Mouse (Mus musculus) testis, adult 2 months (tissue): ENCODE measurements around the gene Mtus2. TPM values are rescaled to one million over a fixed set of nuclear protein-coding genes. Genes with fewer than 3 reads are reported as not detected.

Source experiments
- H3K27ac ChIP-seq: fragments of 200-500 bp; 2 replicates; pipeline ENCODE4 v1.5.1; 2012; ENCODE audit warnings: low read depth, low read length; ENCODE audit not compliant: control insufficient read depth, insufficient read depth
- H3K27me3 ChIP-seq: fragments of 200-500 bp; 2 replicates; pipeline ENCODE4 v1.6.1; 2012; ENCODE audit warnings: mild to moderate bottlenecking, low read length, moderate library complexity; ENCODE audit not compliant: control insufficient read depth, insufficient read depth
- H3K36me3 ChIP-seq: fragments of 200-500 bp; 2 replicates; pipeline ENCODE4 v1.6.1; 2012; ENCODE audit warnings: mild to moderate bottlenecking, low read length; ENCODE audit not compliant: control insufficient read depth, insufficient read depth
- H3K4me1 ChIP-seq: fragments of 200-500 bp; 2 replicates; pipeline ENCODE4 v1.6.1; 2012; ENCODE audit warnings: low read length; ENCODE audit not compliant: control insufficient read depth, insufficient read depth
- H3K4me3 ChIP-seq: fragments of 200-500 bp; 2 replicates; pipeline ENCODE4 v1.5.1; 2012; ENCODE audit warnings: low read depth, mild to moderate bottlenecking, low read length, moderate library complexity, mixed read lengths; ENCODE audit not compliant: control insufficient read depth
- CTCF ChIP-seq: fragments of 200-500 bp; IDR thresholded peaks from 2 replicates; pipeline ENCODE4 v1.5.1; 2012; ENCODE audit warnings: low read depth, mild to moderate bottlenecking, inconsistent platforms, low read length, moderate library complexity; ENCODE audit not compliant: control insufficient read depth, insufficient read depth, insufficient replicate concordance
- POLR2A ChIP-seq: fragments of 200-500 bp; IDR thresholded peaks from 2 replicates; pipeline ENCODE4 v1.6.1; 2012; ENCODE audit warnings: low read depth, mild to moderate bottlenecking, inconsistent platforms, low read length, moderate library complexity; ENCODE audit not compliant: control insufficient read depth
- polyA plus RNA-seq: library from polyadenylated mRNA; depleted of rRNA; stranded (reverse); fragments of >200 nt; gene quantifications from 2 replicates; pipeline ENCODE4 v1.2.3, GENCODE M21; 2012; rRNA removed

Mtus2 gene
- polyA plus RNA-seq, 1 experiment: 1.8 TPM

DNA sequence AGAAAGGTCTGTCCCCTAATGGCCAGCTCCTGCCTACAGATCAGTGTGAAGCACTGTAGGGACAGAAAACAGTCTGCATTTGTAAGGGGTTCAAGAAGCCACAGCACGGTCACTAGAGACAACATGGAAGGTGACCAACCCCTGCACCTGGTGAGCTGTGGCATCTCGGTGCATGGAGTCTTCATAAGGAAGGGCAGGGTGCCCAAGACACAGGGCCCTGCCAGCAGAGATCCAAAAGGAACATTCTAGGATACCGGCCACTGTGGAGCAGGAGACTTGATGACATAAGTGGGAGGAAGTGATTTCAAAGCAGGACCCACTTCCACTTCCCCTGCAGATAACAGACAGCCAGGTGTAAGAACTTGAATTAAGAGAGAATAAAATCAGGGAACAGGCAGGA lies 398.7 kb downstream of the Mtus2 start:
- Histone ChIP-seq H3K4me3 (no peak overlapping the region), H3K4me1 (no peaks in the 10 kb centered on the region), H3K27ac (no peak overlapping the region), H3K36me3 (no peaks in the 10 kb centered on the region), H3K27me3 (no peaks in the 10 kb centered on the region)
- TF ChIP-seq CTCF: no peak
- TF ChIP-seq POLR2A: no peak

DNA sequence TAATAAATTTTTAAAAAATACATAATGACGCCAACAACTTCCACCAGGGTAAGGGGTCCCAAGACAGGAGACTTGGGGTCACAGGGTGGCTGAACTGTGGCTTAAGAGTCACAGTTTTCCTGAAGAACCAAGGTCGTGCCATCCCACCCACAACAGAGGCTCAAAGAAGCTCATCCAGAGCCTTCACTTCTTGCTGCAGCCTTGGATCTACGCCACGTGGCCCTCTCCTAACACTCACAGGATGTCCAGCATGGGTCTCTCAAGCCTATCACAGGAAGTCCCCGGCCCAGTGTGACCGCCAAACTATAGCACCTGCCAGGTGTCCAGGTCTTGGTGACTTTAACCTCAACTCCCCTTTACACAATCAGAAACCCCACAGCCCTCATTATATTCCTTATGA lies 400.0 kb downstream of the Mtus2 start:
- Histone ChIP-seq H3K4me1 (no peaks in the 10 kb centered on the region), H3K36me3 (no peaks in the 10 kb centered on the region), H3K27ac (no peak overlapping the region), H3K4me3 (no peak overlapping the region), H3K27me3 (no peaks in the 10 kb centered on the region)
- TF ChIP-seq POLR2A (no peak), CTCF (no peak)

DNA sequence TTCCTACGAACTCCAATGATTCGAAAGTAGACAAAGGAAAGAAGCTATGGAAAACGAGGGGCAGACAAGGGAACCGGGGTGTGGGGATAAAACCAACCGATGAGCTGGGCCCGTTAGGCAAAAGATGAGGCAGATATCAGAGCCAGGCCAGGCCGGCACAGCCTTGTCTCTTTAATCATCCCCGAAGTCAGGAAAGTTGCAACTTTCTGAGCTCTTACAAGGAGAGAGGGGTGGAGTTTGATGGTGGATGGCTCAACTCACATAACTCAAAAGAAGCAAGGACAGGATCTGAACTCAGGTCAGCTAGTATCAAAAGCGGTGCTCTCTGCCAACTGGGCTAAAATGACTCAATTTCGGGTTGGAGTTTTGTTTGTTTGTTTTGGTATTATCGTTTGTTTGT lies 402.0 kb downstream of the Mtus2 start:
- Histone ChIP-seq H3K4me3 (no peak overlapping the region), H3K27ac (no peak overlapping the region), H3K36me3 (no peaks in the 10 kb centered on the region), H3K4me1 (no peaks in the 10 kb centered on the region), H3K27me3 (no peaks in the 10 kb centered on the region)
- no peak for TF ChIP-seq CTCF

DNA sequence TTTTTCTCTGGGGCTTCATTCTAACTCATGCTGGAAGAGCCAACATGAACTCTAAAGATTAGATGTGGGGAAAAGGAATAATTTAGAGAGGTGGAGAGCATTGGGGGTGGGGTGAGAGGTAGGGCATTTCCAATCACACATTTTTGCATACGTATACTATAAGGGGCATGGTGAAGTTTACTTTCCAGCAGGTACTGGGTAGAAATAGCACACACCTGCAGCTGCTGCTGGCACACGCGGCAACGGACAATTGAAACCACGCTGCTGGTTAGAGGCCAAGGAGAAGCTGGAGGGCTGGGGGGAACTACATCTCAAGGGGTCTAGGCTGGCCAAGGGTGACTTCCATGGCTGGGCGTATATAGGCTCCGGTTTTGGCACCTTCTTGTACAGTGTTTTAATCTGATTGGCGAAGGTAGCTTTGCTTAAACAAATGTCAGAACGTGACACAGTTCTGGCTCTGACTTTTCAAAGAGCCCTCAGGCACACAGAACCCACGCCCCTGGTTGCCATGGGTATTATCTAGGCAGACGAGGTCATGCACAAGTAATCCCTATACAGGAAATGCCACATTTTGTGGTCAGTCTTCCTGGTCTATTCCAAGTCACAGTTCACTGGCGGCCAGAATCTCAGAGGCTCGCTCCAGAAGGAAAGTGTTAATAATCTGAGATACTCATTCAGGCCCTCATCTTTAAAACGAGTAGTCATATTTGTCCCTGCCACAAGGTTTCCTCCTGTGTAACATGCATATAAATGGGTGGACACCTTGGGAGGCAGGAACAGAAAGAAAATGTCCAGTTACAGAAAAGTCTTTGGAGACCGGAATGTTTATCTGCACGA lies 404.0 kb downstream of the Mtus2 start:
- Histone ChIP-seq H3K36me3 (0 out of 2 replicates have a peak, but pooled peaks cover 1% of the 10 kb centered on the region), H3K27ac (no peak overlapping the region), H3K4me3 (no peak overlapping the region), H3K27me3 (no peaks in the 10 kb centered on the region), H3K4me1 (no peaks in the 10 kb centered on the region)
- TF ChIP-seq CTCF: no peak
- no peak for TF ChIP-seq POLR2A

DNA sequence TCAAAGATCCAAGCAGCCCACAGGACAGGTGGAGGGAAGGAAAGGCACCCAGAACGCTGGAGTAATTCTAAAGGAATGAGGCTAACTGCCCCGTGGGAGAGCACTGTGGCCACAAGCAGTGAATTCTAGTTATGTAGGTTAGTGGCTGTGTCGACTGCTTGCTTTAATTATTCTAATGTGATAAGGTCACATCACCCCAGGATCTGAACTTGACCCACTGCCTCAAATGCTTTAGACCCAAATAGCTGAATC lies 404.6 kb downstream of the Mtus2 start:
- no peak for TF ChIP-seq POLR2A
- TF ChIP-seq CTCF: no peak
- H3K4me3 ChIP-seq: no peak overlapping the region
- H3K36me3 ChIP-seq: 0 out of 2 replicates have a peak, but pooled peaks cover 1% of the 10 kb centered on the region
- H3K27ac ChIP-seq: no peak overlapping the region
- no peaks in the 10 kb centered on the region for H3K4me1 ChIP-seq
- no peaks in the 10 kb centered on the region for H3K27me3 ChIP-seq

DNA sequence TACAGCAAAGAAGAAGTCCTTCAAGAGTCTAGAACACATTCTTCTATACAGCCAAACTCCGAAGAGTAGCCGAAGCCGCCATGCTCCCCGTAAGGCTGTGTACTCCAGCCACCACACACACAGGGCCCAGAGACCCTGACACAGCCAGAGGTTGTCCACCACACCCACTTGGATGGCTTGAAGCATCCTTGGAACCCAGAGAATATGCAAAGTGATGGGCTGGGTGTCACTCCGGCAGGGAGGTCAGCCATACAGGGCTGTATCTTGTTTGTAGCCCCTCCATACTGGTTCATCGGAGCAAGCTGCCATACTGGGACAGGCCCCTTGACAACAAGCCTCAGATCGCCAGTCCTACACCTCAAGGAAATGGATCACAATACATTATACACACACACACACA lies 405.2 kb downstream of the Mtus2 start:
- Histone ChIP-seq H3K4me3 (no peak overlapping the region), H3K4me1 (no peaks in the 10 kb centered on the region), H3K36me3 (0 out of 2 replicates have a peak, but pooled peaks cover 1% of the 10 kb centered on the region), H3K27ac (no peak overlapping the region), H3K27me3 (no peaks in the 10 kb centered on the region)
- TF ChIP-seq CTCF: no peak
- TF ChIP-seq POLR2A: no peak

DNA sequence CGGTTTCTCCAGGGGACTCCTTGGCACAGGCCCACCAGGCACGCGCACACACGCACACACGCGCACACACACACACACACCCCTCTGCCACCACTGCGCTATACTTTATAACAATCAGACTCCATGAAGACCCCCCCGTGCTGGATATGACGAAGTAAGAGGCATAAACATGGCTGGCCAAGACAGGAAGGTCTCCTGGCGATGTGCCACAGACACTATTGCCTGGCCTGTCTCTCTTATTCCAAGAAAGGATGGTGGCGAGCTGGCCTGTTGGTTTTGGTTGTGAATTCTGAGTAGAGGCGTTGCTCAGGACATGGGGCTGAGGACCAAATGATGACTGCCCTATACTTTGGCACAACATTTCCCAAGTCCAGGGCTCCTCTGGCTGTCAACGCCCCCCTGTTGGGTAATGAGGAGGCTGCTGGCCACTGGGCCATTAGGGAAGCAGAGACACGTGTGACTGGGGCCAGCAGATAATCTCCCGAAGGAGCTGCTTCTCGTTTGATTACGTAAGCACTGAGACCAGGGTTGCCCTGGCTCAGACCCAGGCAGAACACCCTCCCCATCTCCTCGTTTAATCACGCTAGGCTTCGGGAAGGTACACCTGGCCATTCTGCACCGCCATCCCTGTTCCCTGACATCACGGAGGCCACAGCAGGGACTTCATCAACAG lies 406.5 kb downstream of the Mtus2 start:
- Histone ChIP-seq H3K27ac (no peak overlapping the region), H3K4me3 (no peak overlapping the region), H3K4me1 (no peaks in the 10 kb centered on the region), H3K27me3 (no peaks in the 10 kb centered on the region), H3K36me3 (0 out of 2 replicates have a peak, but pooled peaks cover 1% of the 10 kb centered on the region)
- TF ChIP-seq POLR2A: no peak
- TF ChIP-seq CTCF: no peak

Other genes with a start within 250 kb of the Mtus2 start
- 1.00 and 1.1 TPM in 2 replicates for gene Flt1, start 231.3 kb upstream of the Mtus2 start, polyA plus RNA-seq
- 38.1 and 41.7 TPM in 2 replicates for gene Pomp, start 96.9 kb upstream of the Mtus2 start, polyA plus RNA-seq
- gene Slc46a3, start 62.5 kb upstream of the Mtus2 start, polyA plus RNA-seq: 3.2 and 6.4 TPM in 2 replicates